Mouse (Mus musculus): ENCODE results near the gene Gpnmb. TPM values are rescaled to one million over a fixed set of nuclear protein-coding genes. Genes with fewer than 3 reads are reported as not detected.
A peak's percentile ranks its signal among the peaks of the same experiment; 100 is the strongest.

The Gpnmb gene
- total RNA-seq, 2 experiments from 2014 or later: 2.9 to 3.6 TPM

- TF ChIP-seq CTCF (conservative IDR thresholded peaks at IDR 0.05): no peak
- DNase-seq (ENCODE audit: low spot score in 2 of 2): no peak
- H3K27ac ChIP-seq: no peak overlapping the region
- H3K4me3 ChIP-seq: no peak overlapping the region
Measured at GRCm38 (mm10) chr6:49046502-49046901, 10.2 kb downstream of the Gpnmb start.

GRCm38 (mm10) chr6:49046976-49047375, 10.6 kb downstream of the Gpnmb start:
- TF ChIP-seq CTCF (conservative IDR thresholded peaks at IDR 0.05): no peak
- H3K27ac ChIP-seq: no peak overlapping the region
- DNase-seq (ENCODE audit: low spot score in 2 of 2): no peak
- no peak overlapping the region for H3K4me3 ChIP-seq

GRCm38 (mm10) chr6:49047848-49048247, 11.5 kb downstream of the Gpnmb start:
- no peak for TF ChIP-seq CTCF (conservative IDR thresholded peaks at IDR 0.05)
- H3K4me3 ChIP-seq: no peak overlapping the region
- H3K27ac ChIP-seq: no peak overlapping the region
- DNase-seq (ENCODE audit: low spot score in 2 of 2): no peak

- Histone ChIP-seq H3K27ac (no peak overlapping the region), H3K4me3 (no peak overlapping the region)
- DNase-seq (ENCODE audit: low spot score in 2 of 2): no peak
- TF ChIP-seq CTCF (conservative IDR thresholded peaks at IDR 0.05): no peak
Measured at GRCm38 (mm10) chr6:49048395-49048794, 12.0 kb downstream of the Gpnmb start.

- Histone ChIP-seq H3K4me3 (no peak overlapping the region), H3K27ac (no peak overlapping the region)
- no peak for TF ChIP-seq CTCF (conservative IDR thresholded peaks at IDR 0.05)
- DNase-seq (ENCODE audit: low spot score in 2 of 2): no peak
Measured at GRCm38 (mm10) chr6:49050677-49051410, 14.5 kb downstream of the Gpnmb start.

DNA sequence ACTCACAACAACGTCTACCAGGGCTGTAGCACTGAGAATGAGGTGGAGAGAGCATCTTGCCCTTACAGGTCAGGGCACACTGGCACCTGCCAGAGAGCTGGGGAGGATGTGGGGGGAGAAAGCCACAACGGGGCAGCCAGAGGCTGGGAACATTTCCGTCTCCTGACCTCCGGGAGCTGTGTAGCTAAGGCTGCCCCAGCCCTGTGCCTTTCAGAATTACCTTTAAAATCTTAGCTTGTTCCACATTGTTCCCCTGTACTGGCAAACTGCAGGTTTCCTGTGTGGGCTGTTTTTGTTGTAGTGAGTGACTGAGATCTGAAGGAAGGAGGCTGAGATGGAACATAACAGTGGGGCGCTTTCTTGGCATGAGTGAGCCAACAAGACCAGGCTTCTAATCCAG, 15.8 kb downstream of the Gpnmb start:
- H3K4me3 ChIP-seq: no peak overlapping the region
- TF ChIP-seq CTCF (conservative IDR thresholded peaks at IDR 0.05): no peak
- no peak for DNase-seq (ENCODE audit: low spot score in 2 of 2)
- no peak overlapping the region for H3K27ac ChIP-seq

DNA sequence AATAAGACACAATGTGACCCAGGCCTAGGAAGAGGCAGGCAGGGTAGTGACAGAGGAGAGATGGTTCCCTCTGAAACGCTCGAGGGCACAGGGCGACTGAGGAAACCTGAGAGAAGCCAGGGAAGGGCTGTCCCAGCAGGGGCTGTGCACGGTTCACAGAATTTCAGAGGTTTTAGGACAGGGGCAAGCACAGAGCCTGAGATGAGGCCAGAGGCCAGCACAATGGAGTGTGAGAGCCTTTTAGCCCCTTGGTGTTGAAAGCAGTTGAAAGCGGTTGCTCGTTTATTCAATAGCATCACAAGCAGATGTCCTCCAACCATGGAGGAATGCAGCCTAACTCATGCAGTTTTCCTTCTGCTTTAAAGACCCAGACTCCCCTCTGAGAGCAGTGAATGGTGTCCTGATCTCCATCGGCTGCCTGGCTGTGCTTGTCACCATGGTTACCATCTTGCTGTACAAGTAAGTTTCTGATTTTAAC, 18.9 kb downstream of the Gpnmb start:
- Histone ChIP-seq H3K27ac (no peak overlapping the region), H3K4me3 (no peak overlapping the region)
- no peak for TF ChIP-seq CTCF (conservative IDR thresholded peaks at IDR 0.05)
- DNase-seq (ENCODE audit: low spot score in 2 of 2): no peak

DNA sequence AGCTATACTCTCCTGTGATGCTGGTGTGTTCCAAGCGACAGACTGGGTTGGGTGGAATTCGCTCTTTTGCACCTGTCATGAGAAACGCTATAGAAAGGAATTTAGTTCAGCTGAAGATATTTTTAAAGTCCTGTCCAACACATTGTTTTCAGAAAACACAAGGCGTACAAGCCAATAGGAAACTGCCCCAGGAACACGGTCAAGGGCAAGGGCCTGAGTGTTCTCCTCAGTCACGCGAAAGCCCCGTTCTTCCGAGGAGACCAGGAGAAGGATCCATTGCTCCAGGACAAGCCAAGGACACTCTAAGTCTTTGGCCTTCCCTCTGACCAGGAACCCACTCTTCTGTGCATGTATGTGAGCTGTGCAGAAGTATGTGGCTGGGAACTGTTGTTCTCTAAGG, 19.7 kb downstream of the Gpnmb start:
- DNase-seq (ENCODE audit: low spot score in 2 of 2): no peak
- H3K27ac ChIP-seq: no peak overlapping the region
- H3K4me3 ChIP-seq: no peak overlapping the region
- no peak for TF ChIP-seq CTCF (conservative IDR thresholded peaks at IDR 0.05)

GRCm38 (mm10) chr6:49057053-49058021, 21.0 kb downstream of the Gpnmb start:
- peak; percentile 79 to 85 for DNase-seq (ENCODE audit: low spot score in 2 of 2)
- Histone ChIP-seq H3K4me3 (no peak overlapping the region), H3K27ac (no peak overlapping the region)
- peak; percentile 95 for TF ChIP-seq CTCF (conservative IDR thresholded peaks at IDR 0.05)

DNA sequence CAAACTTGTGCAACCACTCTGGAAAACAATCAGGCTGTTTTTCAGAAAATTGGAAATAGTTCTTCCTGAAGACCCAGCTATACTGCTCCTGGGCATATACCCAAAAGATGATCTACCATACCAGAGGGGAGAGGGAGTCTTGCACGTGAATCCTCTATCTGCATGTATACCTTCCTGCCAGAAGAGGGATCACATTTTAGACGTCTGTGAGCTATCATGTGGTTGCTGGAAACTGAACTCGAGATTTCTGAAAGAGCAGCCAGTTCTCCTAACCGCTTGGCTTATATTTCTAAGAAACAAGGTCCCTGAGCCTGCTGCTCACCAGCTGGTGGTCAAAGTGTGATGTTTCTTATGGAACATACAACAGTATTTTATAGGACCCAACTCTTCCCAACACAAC, 32.0 kb downstream of the Gpnmb start:
- Histone ChIP-seq H3K4me3 (no peak overlapping the region), H3K27ac (no peak overlapping the region)
- TF ChIP-seq CTCF (conservative IDR thresholded peaks at IDR 0.05): no peak

GRCm38 (mm10) chr6:49073304-49074116, 37.2 kb downstream of the Gpnmb start, which contains the start of gene Malsu1:
Gene Malsu1 (plus strand): TSS chr6:49073795.
- DNase-seq (ENCODE audit: low spot score in 2 of 2): peak; percentile 96
- Histone ChIP-seq H3K4me3 (peak within 1 kb of the TSS; percentile 87), H3K27ac (peak within 1 kb of the TSS; percentile 96)
- peak; percentile 24; the same call in 1 of the 2 replicates for TF ChIP-seq CTCF (conservative IDR thresholded peaks at IDR 0.05)

More for the DNA sequence above, 32.0 kb downstream of the Gpnmb start:
- no peak for DNase-seq (ENCODE audit: low spot score in 2 of 2)

- H3K4me3 ChIP-seq: peak overlapping the region; percentile 87
- peak overlapping the region; percentile 96 for H3K27ac ChIP-seq
- DNase-seq (ENCODE audit: low spot score in 2 of 2): no peak
- no peak for TF ChIP-seq CTCF (conservative IDR thresholded peaks at IDR 0.05)
Measured at GRCm38 (mm10) chr6:49074117-49074490, 37.8 kb downstream of the Gpnmb start.

Measured in layer of hippocampus, adult 2 months (tissue).